Mouse (Mus musculus) colon, adult 2 months (tissue): ENCODE data around the gene Serp1. TPM values are rescaled to one million over a fixed set of nuclear protein-coding genes. Genes with fewer than 3 reads are reported as not detected.

ENCODE experiments used
- polyA plus RNA-seq: library from polyadenylated mRNA; depleted of rRNA; stranded (reverse); fragments of >200 nt; gene quantifications from 2 replicates; pipeline ENCODE4 v1.2.3, GENCODE M21; 2012; rRNA removed

The Serp1 gene
- polyA plus RNA-seq = 56.7 and 65.0 TPM in 2 replicates

DNA sequence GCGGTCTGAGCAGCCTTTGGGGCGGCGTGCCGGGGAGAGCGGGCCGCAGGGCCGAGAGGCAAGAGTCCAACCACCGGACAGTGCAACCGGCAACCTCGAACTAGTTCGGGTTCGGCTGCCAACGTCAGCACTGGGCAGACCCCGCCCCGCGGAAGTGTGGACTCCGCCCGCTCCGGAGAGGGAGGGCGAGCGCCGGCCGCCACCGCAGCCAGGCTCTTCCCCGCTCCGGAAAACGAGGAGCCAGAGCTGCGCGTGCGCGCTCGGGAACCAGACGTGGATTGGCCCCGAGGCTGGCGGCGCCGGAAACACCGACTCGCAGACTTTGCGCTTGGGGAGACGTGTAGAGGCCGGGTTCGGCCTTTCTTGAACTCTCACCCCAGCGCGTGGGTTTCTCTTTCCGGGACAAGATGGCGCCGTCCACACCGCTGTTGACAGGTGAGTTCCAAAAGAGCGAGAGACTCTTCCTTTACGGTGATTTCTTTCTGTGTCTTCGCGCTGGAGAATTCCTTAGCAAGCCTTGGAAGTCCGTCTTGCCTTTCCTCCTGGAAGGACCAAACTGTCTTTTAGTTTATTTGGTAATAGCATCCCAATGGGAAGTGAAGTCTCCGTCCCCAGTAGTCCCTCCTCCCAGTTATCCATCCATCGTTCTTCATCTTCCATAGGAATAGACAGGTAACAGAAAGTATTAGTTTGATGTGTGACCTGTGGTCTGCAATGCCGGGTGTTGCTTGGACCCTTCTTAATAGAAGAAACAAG is at the start of gene Serp1, which contains the start of gene Eif2a:
Serp1 (minus strand) TSS at position 241 of the 756 bp plus-strand sequence.
Eif2a (plus strand) TSS at position 170 of the 756 bp plus-strand sequence.

Other genes starting within 250 kb of the Serp1 start
- gene Tsc22d2, start 111.2 kb downstream of the Serp1 start, polyA plus RNA-seq = 17.7 and 18.0 TPM in 2 replicates
- gene Eif2a, start 71 bp downstream of the Serp1 start, polyA plus RNA-seq = 2.7 and 4.1 TPM in 2 replicates
- gene Selenot, start 50.7 kb upstream of the Serp1 start, polyA plus RNA-seq = 21.6 and 24.6 TPM in 2 replicates
- not detected in 2 replicates for gene Erich6, start 111.3 kb upstream of the Serp1 start, polyA plus RNA-seq
- gene Siah2, start 166.5 kb upstream of the Serp1 start, polyA plus RNA-seq = 23.8 and 24.3 TPM in 2 replicates